20 mouse cellular contexts compared by ENCODE assay signal in the genomic region with DNA sequence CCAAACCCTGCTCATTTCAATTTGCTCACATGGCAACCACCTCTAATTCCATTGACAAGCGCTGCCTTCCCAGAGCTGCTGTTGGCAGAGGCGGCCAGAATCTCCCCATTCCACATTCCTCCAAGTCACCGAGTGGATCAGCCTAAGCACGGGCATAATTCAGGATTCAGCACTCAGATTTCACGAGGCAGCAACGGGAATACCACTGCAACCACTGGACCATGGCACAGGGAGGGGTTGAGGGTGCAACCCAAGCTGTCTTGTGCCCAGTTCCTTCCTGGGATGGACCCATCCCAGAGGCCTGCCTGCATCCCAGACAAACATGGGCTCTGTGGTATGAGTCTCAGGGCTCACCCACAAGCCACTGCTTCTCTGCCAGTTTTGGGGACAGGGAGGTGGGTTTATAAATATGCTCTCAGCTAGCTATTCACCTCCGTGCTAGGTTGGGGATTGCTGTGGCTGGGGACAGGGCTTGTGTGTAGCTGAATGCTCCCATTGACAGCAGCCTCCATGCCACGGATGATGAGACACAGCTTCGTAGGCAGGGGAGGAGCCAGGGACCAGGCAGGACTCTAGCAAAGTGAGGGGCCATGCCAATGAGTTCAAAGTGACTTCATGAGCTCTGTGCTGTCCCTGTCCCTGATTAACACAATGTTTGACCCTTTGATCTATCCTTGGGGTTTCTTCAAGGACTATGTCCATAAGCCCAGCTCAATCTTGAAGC.
DNase-seq lines count a peak whose midpoint lies in the region; ATAC-seq and TF ChIP-seq lines count a peak whose summit lies in the region.
"Had no signal": no experiment of that assay in that cellular context is flagged by ENCODE, and none has a peak within 500 bp of the region (broad histone marks: within the 10 kb centered on the region; RNA-seq: fewer than 3 reads in every experiment).

No protein-coding gene starts in this region.

- 0 out of 2 replicates have a peak overlapping the region, but pooled peaks have one; percentile 21 for H3K9ac ChIP-seq in limb, embryonic 14.5 days (ENCODE audit: low read depth, low read length, severe bottlenecking)
- H3K9ac ChIP-seq: heart, embryonic 12.5 days; liver, embryonic 13.5 days; neural tube, embryonic 15.5 days had no signal

- H3K4me3 ChIP-seq in limb, embryonic 14.5 days (replicated peaks; ENCODE audit: low read length) = no peak overlapping the region
- no peak overlapping the region for H3K4me3 ChIP-seq in limb, embryonic 10.5 days
- no peak overlapping the region for H3K4me3 ChIP-seq in layer of hippocampus, adult 2 months
- H3K4me3 ChIP-seq: forebrain, embryonic 10.5 days; heart, embryonic 12.5 days; liver, embryonic 13.5 days; neural tube, embryonic 15.5 days had no signal

- no peaks in the 10 kb centered on the region for H3K9me3 ChIP-seq in limb, embryonic 14.5 days (ENCODE audit: control insufficient read depth, low read length)
- H3K9me3 ChIP-seq in limb, embryonic 10.5 days (replicated peaks) = no peaks in the 10 kb centered on the region
- H3K9me3 ChIP-seq: forebrain, embryonic 10.5 days; heart, embryonic 12.5 days; liver, embryonic 13.5 days; neural tube, embryonic 15.5 days had no signal

- H3K4me2 ChIP-seq in limb, embryonic 14.5 days (replicated peaks; ENCODE audit: low read depth, low read length, severe bottlenecking) = no peak overlapping the region
- H3K4me2 ChIP-seq: heart, embryonic 12.5 days; liver, embryonic 13.5 days; neural tube, embryonic 15.5 days had no signal

- no peak for DNase-seq in limb, embryonic 14.5 days (ENCODE audit: low spot score)
- DNase-seq in limb, embryonic 10.5 days (ENCODE audit: low spot score) = no peak
- DNase-seq in Muller cell, postnatal 12 days (ENCODE audit: inconsistent ontology term) = peak; percentile 80
- peak; percentile 47 for DNase-seq in kidney, adult 11 months
- peak; percentile 37 for DNase-seq in kidney, postnatal 10 days
- DNase-seq in urinary bladder, postnatal 10 days (ENCODE audit: low spot score) = no peak
- DNase-seq in layer of hippocampus, adult 2 months (ENCODE audit: low spot score in 2 of 2) = no peak
- no peak for DNase-seq in heart, postnatal 4 days
- DNase-seq: cerebellum, adult 11 months; cerebellum, postnatal 25 days; gastrocnemius, postnatal 14 days; heart, postnatal 36 days; layer of hippocampus, adult 9-11 months; liver, embryonic 13.5 days; thymus, postnatal 25 days had no signal

- TF ChIP-seq POLR2A in limb, embryonic 14.5 days (IDR thresholded peaks at IDR 0.05; ENCODE audit: borderline replicate concordance, extremely low read depth, insufficient read depth, insufficient read length) = no peak

- ATAC-seq in limb, embryonic 14.5 days (ENCODE audit: low FRiP score, low read depth) = no peak; the same call in 1 of the 2 replicates

- no peak for TF ChIP-seq CTCF in layer of hippocampus, adult 2 months (conservative IDR thresholded peaks at IDR 0.05)

- 50% methylated on average over 9 of the region's 9 CpGs for WGBS in limb, embryonic 14.5 days
- 72% methylated on average over 9 of the region's 9 CpGs for WGBS in limb, embryonic 10.5 days

- H3K4me1 ChIP-seq in limb, embryonic 14.5 days (ENCODE audit: control insufficient read depth, insufficient read depth, low read length) = peaks cover 6% of the 10 kb centered on the region
- peaks cover 38% of the 10 kb centered on the region for H3K4me1 ChIP-seq in limb, embryonic 10.5 days
- H3K4me1 ChIP-seq: heart, embryonic 12.5 days; liver, embryonic 13.5 days; neural tube, embryonic 15.5 days had no signal

- H3K36me3 ChIP-seq in limb, embryonic 14.5 days (ENCODE audit: control insufficient read depth, insufficient read depth, low read length) = no peaks in the 10 kb centered on the region
- no peaks in the 10 kb centered on the region for H3K36me3 ChIP-seq in limb, embryonic 10.5 days
- H3K36me3 ChIP-seq: forebrain, embryonic 10.5 days; heart, embryonic 12.5 days; liver, embryonic 13.5 days; neural tube, embryonic 15.5 days had no signal

- no peaks in the 10 kb centered on the region for H3K27me3 ChIP-seq in limb, embryonic 14.5 days (ENCODE audit: control insufficient read depth, insufficient read depth, low read length)
- H3K27me3 ChIP-seq in limb, embryonic 10.5 days (ENCODE audit: low read depth, poor library complexity, severe bottlenecking) = peaks cover 84% of the 10 kb centered on the region
- H3K27me3 ChIP-seq: liver, embryonic 13.5 days had no signal

- no peak overlapping the region for H3K27ac ChIP-seq in limb, embryonic 14.5 days (replicated peaks; ENCODE audit: low read depth, low read length)
- H3K27ac ChIP-seq in limb, embryonic 10.5 days = no peak overlapping the region
- no peak overlapping the region for H3K27ac ChIP-seq in layer of hippocampus, adult 2 months
- H3K27ac ChIP-seq: forebrain, embryonic 10.5 days; liver, embryonic 13.5 days; macrophage; neural tube, embryonic 15.5 days; stomach, postnatal 0 days had no signal

Comparison
In these comparisons a context has a peak if more than half of its experiments do, and no peak if none do; other contexts are left out.
1. DNase-seq: peak in Muller cell, postnatal 12 days (single experiment), kidney, adult 11 months (single experiment) and kidney, postnatal 10 days (single experiment); none in limb, embryonic 14.5 days (single experiment), limb, embryonic 10.5 days (single experiment), urinary bladder, postnatal 10 days (single experiment), layer of hippocampus, adult 2 months (0 of 2) and heart, postnatal 4 days (single experiment).